Mouse (Mus musculus) heart, adult 2 months (tissue): ENCODE results near the gene Scgb1b19.
"Not testable (repeated sequence)": the region's sequence is repeated elsewhere in the genome, so short reads cannot be mapped to it uniquely, and the experiment has no call there.

Source experiments
- CTCF ChIP-seq: fragments of 200-600 bp; IDR thresholded peaks from 2 replicates; pipeline ENCODE4 v1.8.1; 2022; ENCODE audit warnings: antibody characterized with exemption, mild to moderate bottlenecking, moderate library complexity
- POLR2A ChIP-seq: fragments of 200-500 bp; IDR thresholded peaks from 2 replicates; pipeline ENCODE4 v1.6.1; 2011; ENCODE audit warnings: mild to moderate bottlenecking, low read depth, low read length, control low read depth; ENCODE audit not compliant: insufficient read depth

- TF ChIP-seq CTCF, POLR2A: not testable (repeated sequence)
These were observed at the start of gene Scgb1b19 for GRCm38 (mm10) chr7:33286991-33287390.
